In genomic region chr7:99450703-99451102, GRCm38 (mm10) we compare ENCODE assay signal across 8 mouse cellular contexts. TPM values are rescaled to one million over a fixed set of nuclear protein-coding genes. Genes with fewer than 3 reads are reported as not detected.
DNase-seq lines count a peak whose midpoint lies in the region; ATAC-seq lines count a peak whose summit lies in the region.

No protein-coding gene starts in this region.

- intact Hi-C loops in left cerebral cortex, postnatal 25 days (cut with DNase I), result loop anchor here (1.0 to 10.0 kb wide), 3 partner anchors 75 to 276 kb away; no protein-coding TSS in a partner anchor

- H3K4me1 ChIP-seq in forebrain, embryonic 16.5 days (replicated peaks; ENCODE audit: control insufficient read depth, insufficient read depth, low read length), result peaks cover 18% of the 10 kb centered on the region
- no peaks in the 10 kb centered on the region for H3K4me1 ChIP-seq in intestine, embryonic 16.5 days (ENCODE audit: control insufficient read depth, insufficient read depth, low read length)
- peaks cover 29% of the 10 kb centered on the region for H3K4me1 ChIP-seq in midbrain, embryonic 12.5 days

- H3K4me3 ChIP-seq in forebrain, embryonic 16.5 days (replicated peaks; ENCODE audit: low read length), result no peak overlapping the region
- no peak overlapping the region for H3K4me3 ChIP-seq in intestine, embryonic 16.5 days (ENCODE audit: low read length)
- H3K4me3 ChIP-seq in midbrain, embryonic 12.5 days, result no peak overlapping the region

- H3K9ac ChIP-seq in forebrain, embryonic 16.5 days (replicated peaks; ENCODE audit: low read depth, low read length), result no peak overlapping the region
- no peak overlapping the region for H3K9ac ChIP-seq in intestine, embryonic 16.5 days (ENCODE audit: low read depth, low read length)
- H3K9ac ChIP-seq in midbrain, embryonic 12.5 days (replicated peaks), result no peak overlapping the region

- H3K27ac ChIP-seq in forebrain, embryonic 16.5 days (ENCODE audit: low read length), result no peak overlapping the region; the same call in 1 of the 2 replicates
- no peak overlapping the region for H3K27ac ChIP-seq in intestine, embryonic 16.5 days (ENCODE audit: low read length)
- H3K27ac ChIP-seq in midbrain, embryonic 12.5 days (replicated peaks), result no peak overlapping the region

- no peaks in the 10 kb centered on the region for H3K27me3 ChIP-seq in forebrain, embryonic 16.5 days (replicated peaks; ENCODE audit: control insufficient read depth, insufficient read depth, low read length)
- no peaks in the 10 kb centered on the region for H3K27me3 ChIP-seq in intestine, embryonic 16.5 days (replicated peaks; ENCODE audit: control insufficient read depth, insufficient read depth, low read length)
- no peaks in the 10 kb centered on the region for H3K27me3 ChIP-seq in midbrain, embryonic 12.5 days

- peak; percentile 24 for ATAC-seq in forebrain, embryonic 16.5 days
- peak; percentile 58 for ATAC-seq in intestine, embryonic 16.5 days
- ATAC-seq in midbrain, embryonic 12.5 days (ENCODE audit: low FRiP score, low read depth), result peak; percentile 63

- DNase-seq in ovary, postnatal 14 days (ENCODE audit: low spot score), result peak; percentile 82
- DNase-seq in ovary, adult 18-20 months (ENCODE audit: low spot score), result no peak
- peak; percentile 60 for DNase-seq in cerebellum, adult 11-12 months
- DNase-seq in left cerebral cortex, postnatal 25 days (ENCODE audit: low spot score in 2 of 2), result peak; percentile 84 to 86
- DNase-seq in spleen, postnatal 10 days (ENCODE audit: low spot score in 2 of 2), result peak; percentile 40 to 67

- WGBS in forebrain, embryonic 16.5 days, result 0% methylated on average over 3 of the region's 3 CpGs
- WGBS in intestine, embryonic 16.5 days, result 1% methylated on average over 3 of the region's 3 CpGs
- WGBS in midbrain, embryonic 12.5 days, result 3% methylated on average over 3 of the region's 3 CpGs

- no peaks in the 10 kb centered on the region for H3K9me3 ChIP-seq in forebrain, embryonic 16.5 days (ENCODE audit: control insufficient read depth, low read length)
- no peaks in the 10 kb centered on the region for H3K9me3 ChIP-seq in intestine, embryonic 16.5 days (ENCODE audit: control insufficient read depth, low read length)
- no peaks in the 10 kb centered on the region for H3K9me3 ChIP-seq in midbrain, embryonic 12.5 days

- no peak overlapping the region for H3K4me2 ChIP-seq in forebrain, embryonic 16.5 days (ENCODE audit: low read length)
- H3K4me2 ChIP-seq in intestine, embryonic 16.5 days (ENCODE audit: low read depth, low read length), result no peak overlapping the region
- no peak overlapping the region for H3K4me2 ChIP-seq in midbrain, embryonic 12.5 days (replicated peaks)

- H3K36me3 ChIP-seq in forebrain, embryonic 16.5 days (ENCODE audit: control insufficient read depth, insufficient read depth), result no peaks in the 10 kb centered on the region
- no peaks in the 10 kb centered on the region for H3K36me3 ChIP-seq in intestine, embryonic 16.5 days (ENCODE audit: control insufficient read depth, insufficient read depth, low read length)
- no peaks in the 10 kb centered on the region for H3K36me3 ChIP-seq in midbrain, embryonic 12.5 days

RNA-seq across cellular contexts. Expression of gene Klhl35, which starts 15.1 kb away (rescaled TPM):
- polyA plus RNA-seq in forebrain, embryonic 16.5 days (2015; fragmentation: Nextera tagmentation; extraction: Ambion mirVana), result 3.8 and 4.0 TPM in 2 replicates
- 0.15 and 0.17 TPM in 2 replicates for polyA plus RNA-seq in intestine, embryonic 16.5 days (2015; fragmentation: Nextera tagmentation; extraction: Ambion mirVana)
- total RNA-seq in left cerebral cortex, postnatal 25 days (2021), result 1 to 10 TPM; 2.8 to 3.3 TPM
- 37.4 and 38.1 TPM in 2 replicates for polyA plus RNA-seq in midbrain, embryonic 12.5 days (2016; fragmentation: Nextera tagmentation; extraction: Ambion mirVana)

RNA-seq across cellular contexts. Expression of gene Rps3, which starts 32.8 kb away (rescaled TPM):
- 503 and 525 TPM in 2 replicates for polyA plus RNA-seq in forebrain, embryonic 16.5 days (2015; fragmentation: Nextera tagmentation; extraction: Ambion mirVana)
- polyA plus RNA-seq in intestine, embryonic 16.5 days (2015; fragmentation: Nextera tagmentation; extraction: Ambion mirVana), result 775 and 816 TPM in 2 replicates
- total RNA-seq in left cerebral cortex, postnatal 25 days (2021), result 100 to 1,000 TPM; 230 to 233 TPM
- polyA plus RNA-seq in midbrain, embryonic 12.5 days (2016; fragmentation: Nextera tagmentation; extraction: Ambion mirVana), result 555 and 561 TPM in 2 replicates
